Mouse (Mus musculus) retina, adult 2 months (tissue): Measurements from ENCODE around the gene Traf7.
A peak's percentile ranks its signal among the peaks of the same experiment; 100 is the strongest.

Experiments
- DNase-seq: peaks from one replicate; pipeline ENCODE4 v3.0.0-alpha.2; 2012; ENCODE audit warnings: low read depth, low spot score

The Traf7 gene

GRCm38 (mm10) chr17:24527723-24528559, at the start of gene Traf7:
Gene Traf7 (minus strand): TSS chr17:24527938.
- peak; percentile 99 for DNase-seq

GRCm38 (mm10) chr17:24573811-24574210, 46.1 kb upstream of the Traf7 start:
- DNase-seq: no peak

DNA sequence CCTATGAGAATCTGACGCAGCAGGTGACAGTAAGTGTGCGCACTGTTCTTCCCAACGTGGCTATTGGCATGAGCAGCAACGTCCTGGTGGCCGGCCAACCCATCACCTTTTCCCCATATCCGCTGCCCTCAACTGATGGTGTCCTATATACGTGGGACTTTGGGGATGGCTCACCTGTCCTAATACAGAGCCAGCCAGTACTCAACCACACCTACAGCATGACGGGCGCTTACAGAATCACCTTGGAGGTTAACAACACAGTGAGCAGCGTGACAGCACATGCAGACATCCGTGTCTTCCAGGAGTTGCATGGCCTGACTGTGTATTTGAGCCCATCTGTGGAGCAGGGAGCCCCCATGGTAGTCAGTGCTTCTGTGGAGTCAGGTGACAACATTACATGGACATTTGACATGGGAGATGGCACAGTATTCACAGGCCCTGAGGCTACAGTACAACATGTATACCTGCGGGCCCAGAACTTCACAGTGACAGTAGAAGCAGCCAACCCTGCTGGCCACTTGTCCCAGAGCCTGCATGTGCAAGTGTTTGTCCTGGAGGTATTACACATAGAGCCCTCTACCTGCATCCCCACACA, 45.0 kb upstream of the Traf7 start:
- DNase-seq: no peak

DNA sequence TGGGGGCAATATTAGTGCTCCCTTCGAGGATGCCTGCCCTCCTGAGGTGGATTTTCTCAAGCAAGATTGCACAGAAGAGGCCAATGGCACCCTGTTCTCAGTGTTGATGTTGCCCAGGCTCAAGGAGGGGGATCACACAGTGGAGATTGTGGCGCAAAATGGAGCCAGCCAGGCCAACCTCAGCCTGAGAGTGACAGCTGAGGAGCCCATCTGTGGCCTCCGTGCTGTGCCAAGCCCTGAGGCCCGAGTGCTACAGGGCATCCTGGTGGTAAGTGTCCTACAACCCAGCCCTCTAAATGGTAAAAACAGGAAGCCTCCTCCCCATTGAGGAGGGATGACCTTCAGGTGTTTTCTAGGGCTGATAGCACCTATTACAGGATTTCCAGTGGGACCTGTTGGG, 42.1 kb upstream of the Traf7 start:
- no peak for DNase-seq

DNA sequence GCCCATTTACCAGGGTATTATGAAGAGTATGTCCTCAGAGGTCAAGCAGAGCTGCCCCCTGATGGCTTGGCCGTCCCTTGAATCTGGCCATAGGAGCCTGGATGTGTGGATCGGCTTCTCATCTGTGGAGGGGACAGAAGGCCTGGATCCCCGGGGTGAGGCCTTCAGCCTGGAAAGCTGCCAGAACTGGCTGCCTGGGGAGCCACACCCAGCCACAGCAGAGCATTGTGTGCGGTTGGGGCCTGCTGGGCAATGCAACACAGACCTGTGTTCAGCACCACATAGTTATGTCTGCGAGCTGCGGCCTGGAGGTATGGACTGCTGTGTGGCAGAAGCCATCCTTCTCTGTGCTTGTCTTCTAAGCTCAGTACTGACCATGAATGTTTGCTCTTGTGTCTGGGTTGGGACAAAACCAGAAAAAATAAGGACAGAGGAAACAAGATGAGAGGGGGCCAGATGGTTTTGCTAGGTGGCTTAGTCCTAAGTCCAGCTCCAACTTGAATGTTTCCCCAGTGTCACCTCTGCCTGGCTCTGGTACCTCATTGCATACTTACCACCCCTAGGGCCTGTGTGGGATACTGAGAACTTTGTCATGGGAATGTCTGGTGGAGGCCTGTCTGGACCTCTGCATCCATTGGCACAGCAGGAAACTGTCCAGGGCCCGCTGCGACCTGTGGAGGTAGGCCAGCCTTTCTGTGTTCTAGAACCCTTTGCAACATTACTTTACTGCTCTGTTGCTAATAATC, 39.5 kb upstream of the Traf7 start:
- DNase-seq: no peak

- no peak for DNase-seq
These were observed 38.1 kb upstream of the Traf7 start for GRCm38 (mm10) chr17:24565792-24566191.

- DNase-seq: no peak
These were observed 37.4 kb upstream of the Traf7 start for GRCm38 (mm10) chr17:24565092-24565491.

- no peak for DNase-seq
These were observed 36.7 kb upstream of the Traf7 start for GRCm38 (mm10) chr17:24564422-24564821.

DNA sequence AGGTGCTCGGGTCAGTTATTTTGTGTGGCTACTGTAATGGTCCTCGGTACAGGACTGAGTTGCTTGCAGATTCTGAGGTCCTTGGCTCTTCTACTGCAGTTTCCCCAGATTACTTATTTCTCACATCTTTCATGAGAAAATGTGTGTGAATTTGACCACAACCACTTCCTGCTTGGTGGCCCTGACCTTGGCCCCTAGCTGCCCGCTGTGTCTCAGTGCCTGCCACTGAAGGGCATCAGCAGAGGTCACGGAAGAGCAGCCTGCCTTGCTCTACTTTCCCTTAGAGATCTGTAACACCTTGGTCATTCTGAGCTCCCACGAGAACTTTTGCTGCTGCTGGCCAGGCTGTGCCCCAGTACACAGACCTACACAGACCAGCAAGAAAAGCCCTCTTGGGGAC, 35.9 kb upstream of the Traf7 start:
- no peak for DNase-seq

DNA sequence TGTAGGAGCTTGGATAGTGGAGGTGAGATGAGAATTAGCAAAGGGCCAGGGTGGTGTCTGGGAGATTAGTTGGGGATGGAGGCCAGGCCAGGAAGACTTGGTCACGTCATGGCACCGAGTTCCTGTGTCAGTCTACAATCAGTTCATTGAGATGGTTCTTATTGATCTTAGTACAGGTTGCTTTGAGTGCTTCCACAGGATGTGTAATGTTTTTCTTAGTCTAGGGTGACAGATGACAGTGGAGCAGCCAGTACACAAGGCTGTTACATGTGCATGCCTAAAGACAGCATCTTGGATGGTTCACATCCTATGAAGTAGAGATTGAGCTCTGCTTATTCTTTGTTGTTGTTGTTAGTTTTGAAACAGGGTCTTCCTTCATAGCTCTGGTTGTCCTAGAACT, 33.9 kb upstream of the Traf7 start:
- no peak for DNase-seq

DNA sequence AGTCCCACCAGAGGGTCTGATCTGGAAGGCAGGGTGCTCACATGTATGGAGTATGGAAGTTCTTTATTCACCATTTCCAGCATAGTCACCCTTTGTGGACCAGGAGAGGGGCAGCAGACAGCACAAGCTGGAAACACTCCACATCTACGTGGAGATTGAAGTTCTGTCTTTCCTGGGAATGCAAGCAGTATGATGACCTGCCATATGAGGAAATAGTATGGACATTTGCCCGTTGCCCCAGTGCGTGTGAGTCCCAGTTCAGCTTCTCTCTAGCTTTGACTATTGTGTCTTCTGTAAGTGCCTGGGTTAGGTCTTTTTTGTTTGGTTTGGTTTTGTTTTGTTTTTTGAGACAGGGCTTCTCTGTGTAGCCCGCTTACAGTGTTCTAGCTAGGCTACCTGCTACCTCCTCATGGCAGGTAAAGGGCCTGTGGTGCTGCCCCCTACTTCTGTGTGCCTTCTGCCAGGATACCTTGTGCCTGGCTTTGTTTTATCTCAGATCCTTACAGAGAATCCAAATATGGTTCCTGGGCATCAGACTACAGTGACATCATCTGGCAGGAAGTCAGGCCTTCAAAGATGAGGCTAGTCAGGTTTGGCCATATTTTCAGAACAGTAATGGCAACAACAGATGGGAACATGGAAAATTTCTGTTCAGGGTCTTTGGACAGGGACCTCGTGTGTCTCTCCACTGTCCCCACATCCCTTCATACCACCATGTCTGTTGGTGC, 32.7 kb upstream of the Traf7 start:
- no peak for DNase-seq

DNA sequence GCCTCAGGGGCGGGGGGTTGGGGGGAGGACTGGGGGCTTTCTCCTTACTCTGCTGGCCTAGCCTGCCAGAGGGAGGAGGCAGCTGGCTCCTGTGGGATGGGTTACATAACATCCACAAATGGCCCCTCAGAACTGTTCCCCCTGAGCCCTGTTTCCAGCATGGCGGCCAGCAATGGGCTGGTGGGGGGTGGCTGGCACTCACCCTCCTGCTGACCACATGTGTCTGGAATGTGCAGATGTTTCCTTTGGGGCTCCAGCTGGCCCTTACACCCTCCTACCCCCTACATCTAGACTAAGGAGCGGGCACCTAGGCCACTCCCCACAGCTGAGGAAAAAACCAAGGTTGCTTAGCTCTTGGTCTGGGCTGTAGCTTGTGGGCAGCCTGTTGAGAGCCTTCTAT, 31.4 kb upstream of the Traf7 start:
- no peak for DNase-seq

GRCm38 (mm10) chr17:24558600-24559099, 30.9 kb upstream of the Traf7 start:
- DNase-seq: no peak

- DNase-seq: no peak
These were observed 29.4 kb upstream of the Traf7 start for GRCm38 (mm10) chr17:24557091-24557490.

- DNase-seq: no peak
These were observed 23.3 kb upstream of the Traf7 start for GRCm38 (mm10) chr17:24551050-24551444.

DNA sequence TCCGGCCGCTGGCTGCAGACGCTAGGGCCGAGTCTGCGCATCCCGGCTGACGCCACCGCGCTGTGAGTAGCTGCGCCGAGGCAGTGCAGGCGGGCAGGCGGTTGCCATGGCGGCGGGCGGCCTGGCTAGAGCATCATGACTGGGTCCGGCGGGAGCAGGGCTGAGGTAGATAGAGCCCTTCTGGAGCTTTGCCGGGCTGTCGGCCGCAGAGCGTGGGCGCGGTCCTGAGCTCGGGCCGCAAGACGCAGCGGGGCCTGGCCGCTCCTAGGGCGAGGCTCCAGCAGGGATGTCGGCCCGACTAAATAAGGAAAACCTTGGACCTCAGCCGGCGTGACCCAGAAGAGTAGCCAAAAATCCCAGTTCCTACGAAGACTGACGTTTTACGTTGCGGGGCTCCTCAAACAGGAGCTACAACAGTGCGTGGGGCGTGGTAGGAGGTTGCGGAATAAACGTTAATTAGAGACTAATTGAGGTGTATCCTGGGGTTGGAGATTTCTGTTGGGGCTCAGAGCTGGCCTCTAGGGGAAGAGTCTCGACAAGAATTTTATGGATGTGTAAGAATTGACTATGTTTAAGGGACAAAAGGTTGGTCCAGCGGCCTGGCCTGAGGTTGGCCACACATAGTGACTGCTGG, 22.8 kb upstream of the Traf7 start:
- no peak for DNase-seq

- peak; percentile 100 for DNase-seq
These were observed 22.1 kb upstream of the Traf7 start, which contains the start of gene Pkd1 for GRCm38 (mm10) chr17:24549618-24550415. Gene Pkd1 (plus strand): TSS chr17:24549834.

- DNase-seq: no peak
These were observed 21.3 kb upstream of the Traf7 start for GRCm38 (mm10) chr17:24548921-24549617.

DNA sequence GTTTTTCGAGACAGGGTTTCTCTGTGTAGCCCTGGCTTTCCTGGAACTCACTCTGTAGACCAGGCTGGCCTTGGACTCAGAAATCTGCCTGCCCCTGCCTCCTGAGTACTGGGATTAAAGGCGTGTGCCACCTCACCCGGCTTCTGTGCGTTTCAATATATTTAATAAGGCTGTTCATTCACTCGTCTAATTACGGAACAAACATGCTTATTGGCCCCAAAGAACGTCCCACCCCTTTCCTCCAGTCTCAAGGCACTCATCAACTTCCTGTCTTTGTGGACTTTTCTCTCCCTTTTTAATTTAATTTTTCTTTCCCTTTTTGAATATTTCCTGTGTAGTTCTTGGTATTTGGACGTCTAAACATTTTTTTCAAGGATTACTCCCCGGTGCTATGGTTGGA, 20.7 kb upstream of the Traf7 start:
- DNase-seq: no peak

DNA sequence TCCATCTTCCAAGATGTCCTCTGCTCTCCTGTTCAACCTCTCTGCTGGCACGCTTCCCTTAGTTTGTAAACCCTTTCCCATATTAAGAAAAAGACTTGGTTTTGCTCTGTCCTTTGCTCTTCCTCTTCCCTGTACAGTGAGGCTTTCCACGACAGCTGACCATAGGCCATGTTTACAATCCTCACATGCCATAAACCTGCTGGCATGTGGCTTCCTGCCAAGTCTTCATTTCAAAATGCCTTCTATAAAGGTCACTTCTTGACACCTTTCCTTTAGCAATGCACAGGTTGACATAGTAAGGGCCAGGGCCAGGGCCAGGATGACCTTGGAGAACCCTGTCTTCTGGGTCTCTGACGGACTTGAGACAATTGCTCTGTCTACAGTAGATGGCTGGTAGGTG, 18.5 kb upstream of the Traf7 start:
- DNase-seq: no peak
